Mouse (Mus musculus) G1E (cell line): ENCODE results near the gene Gabarap.

ENCODE experiments used
- CTCF ChIP-seq: IDR thresholded peaks from 2 replicates; pipeline ENCODE4 v1.5.1; 2012; ENCODE audit warnings: low read depth, low read length, inconsistent platforms, mixed read lengths
- GATA1 ChIP-seq: IDR thresholded peaks from 2 replicates; pipeline ENCODE4 v1.6.1; 2012; ENCODE audit warnings: borderline replicate concordance, low read length, inconsistent platforms, mixed read lengths
- GATA2 ChIP-seq: IDR thresholded peaks from 2 replicates; pipeline ENCODE4 v1.6.1; 2012; ENCODE audit warnings: low read depth, low read length, inconsistent platforms, borderline replicate concordance
- POLR2AphosphoS5 ChIP-seq: IDR thresholded peaks from 2 replicates; pipeline ENCODE4 v1.6.1; 2012; ENCODE audit warnings: low read depth, low read length, inconsistent platforms; ENCODE audit not compliant: insufficient replicate concordance
- TAL1 ChIP-seq: conservative IDR thresholded peaks from 2 replicates; pipeline ENCODE4 v1.6.1; 2012; ENCODE audit warnings: low read depth, low read length, inconsistent platforms, mixed read lengths

- no peak for TF ChIP-seq CTCF
- no peak for TF ChIP-seq GATA1
- no peak for TF ChIP-seq POLR2AphosphoS5
- no peak for TF ChIP-seq TAL1
- no peak for TF ChIP-seq GATA2
Measured at GRCm38 (mm10) chr11:69950807-69951459, 40.0 kb upstream of the Gabarap start.
